Mouse (Mus musculus) intestine, embryonic 16.5 days (tissue): ENCODE measurements around the gene Gnl1. TPM values are rescaled to one million over a fixed set of nuclear protein-coding genes. Genes with fewer than 3 reads are reported as not detected.
"Not testable (repeated sequence)": the region's sequence is repeated elsewhere in the genome, so short reads cannot be mapped to it uniquely, and the experiment has no call there.

ENCODE experiments used
- ATAC-seq: fragments of 200-750 bp; cut with Nextera tagmentation; 2 replicates; pipeline ENCODE4 v1.8.0; 2017; ENCODE audit warnings: moderate TSS enrichment, moderate library complexity
- H3K27ac ChIP-seq: fragments of 300-500 bp; sonication (generic); 2 replicates; pipeline ENCODE4 v1.5.1; 2014; ENCODE audit warnings: mild to moderate bottlenecking, low read length
- H3K27me3 ChIP-seq: fragments of 300-500 bp; sonication (generic); replicated peaks from 2 replicates; pipeline ENCODE4 v1.6.1; 2014; ENCODE audit warnings: low read length, control low read depth, mixed read lengths; ENCODE audit not compliant: control insufficient read depth, insufficient read depth
- H3K36me3 ChIP-seq: fragments of 300-500 bp; sonication (generic); 2 replicates; pipeline ENCODE4 v1.6.1; 2014; ENCODE audit warnings: low read length, control low read depth; ENCODE audit not compliant: control insufficient read depth, insufficient read depth
- H3K4me1 ChIP-seq: fragments of 300-500 bp; sonication (generic); 2 replicates; pipeline ENCODE4 v1.6.1; 2014; ENCODE audit warnings: low read length, control low read depth, mixed read lengths; ENCODE audit not compliant: control insufficient read depth, insufficient read depth
- H3K4me2 ChIP-seq: fragments of 300-500 bp; sonication (generic); 2 replicates; pipeline ENCODE4 v1.6.1; 2014; ENCODE audit warnings: low read depth, low read length, control low read depth
- H3K4me3 ChIP-seq: fragments of 300-500 bp; sonication (generic); 2 replicates; pipeline ENCODE4 v1.5.1; 2014; ENCODE audit warnings: mild to moderate bottlenecking, low read length
- H3K9ac ChIP-seq: fragments of 300-500 bp; sonication (generic); 2 replicates; pipeline ENCODE4 v1.6.1; 2014; ENCODE audit warnings: low read depth, low read length
- H3K9me3 ChIP-seq: fragments of 300-500 bp; sonication (generic); 2 replicates; pipeline ENCODE4 v1.6.1; 2016; ENCODE audit warnings: low read length, control low read depth; ENCODE audit not compliant: control insufficient read depth
- WGBS: fragments of 180-500 bp; shearing (Covaris S2); extraction: QIAGEN DNeasy Blood & Tissue Kit; methylation state at CpG from one replicate; pipeline ENCODE4 v1.1.7; 2014; 5-methylcytosine and 5-hydroxymethylcytosine counted together
- polyA plus RNA-seq: library from polyadenylated mRNA; unstranded; fragments of >200 nt; fragmentation: Nextera tagmentation; extraction: Ambion mirVana; gene quantifications from 2 replicates; pipeline ENCODE4 v1.2.1, GENCODE M21; 2015

Gene Gnl1
- polyA plus RNA-seq, 1 experiment from 2014 or later = 35.8 TPM

GRCm38 (mm10) chr17:36021309-36021708 is 41.7 kb downstream of the Gnl1 start:
- Histone ChIP-seq H3K36me3 (no peaks in the 10 kb centered on the region), H3K27ac (no peak overlapping the region), H3K27me3 (no peaks in the 10 kb centered on the region), H3K9ac (no peak overlapping the region), H3K9me3 (no peaks in the 10 kb centered on the region), H3K4me3 (no peak overlapping the region), H3K4me2 (no peak overlapping the region), H3K4me1 (peaks cover 9% of the 10 kb centered on the region)
- ATAC-seq = no peak
- 90% methylated on average over 1 of the region's 1 CpGs for WGBS

- peaks cover 9% of the 10 kb centered on the region for H3K4me1 ChIP-seq
- H3K36me3 ChIP-seq = no peaks in the 10 kb centered on the region
- H3K27ac ChIP-seq = no peak overlapping the region
- no peak overlapping the region for H3K4me2 ChIP-seq
- H3K9ac ChIP-seq = no peak overlapping the region
- no peak for ATAC-seq
- H3K9me3 ChIP-seq = no peaks in the 10 kb centered on the region
- 93% methylated on average over 9 of the region's 9 CpGs for WGBS
- H3K27me3 ChIP-seq = no peaks in the 10 kb centered on the region
- H3K4me3 ChIP-seq = no peak overlapping the region
These were observed 42.4 kb downstream of the Gnl1 start for GRCm38 (mm10) chr17:36022098-36022497.

GRCm38 (mm10) chr17:36022922-36023321 is 43.3 kb downstream of the Gnl1 start:
- no peak for ATAC-seq
- Histone ChIP-seq H3K9me3 (no peaks in the 10 kb centered on the region), H3K4me2 (no peak overlapping the region), H3K4me3 (no peak overlapping the region), H3K27ac (no peak overlapping the region), H3K27me3 (no peaks in the 10 kb centered on the region), H3K9ac (no peak overlapping the region), H3K4me1 (peaks cover 9% of the 10 kb centered on the region), H3K36me3 (no peaks in the 10 kb centered on the region)
- WGBS = 93% methylated on average over 6 of the region's 6 CpGs

GRCm38 (mm10) chr17:36023710-36024654 is 44.3 kb downstream of the Gnl1 start:
- H3K4me1 ChIP-seq = peaks cover 9% of the 10 kb centered on the region
- 52% methylated on average over 9 of the region's 9 CpGs for WGBS
- H3K36me3 ChIP-seq = no peaks in the 10 kb centered on the region
- peak overlapping the region; percentile 33 for H3K27ac ChIP-seq
- peak; percentile 64; the same call in 1 of the 2 replicates for ATAC-seq
- no peak overlapping the region for H3K4me3 ChIP-seq
- no peak overlapping the region for H3K9ac ChIP-seq
- no peak overlapping the region; the same call in 1 of the 2 replicates for H3K4me2 ChIP-seq
- H3K9me3 ChIP-seq = no peaks in the 10 kb centered on the region
- H3K27me3 ChIP-seq = no peaks in the 10 kb centered on the region

- no peaks in the 10 kb centered on the region for H3K9me3 ChIP-seq
- H3K27me3 ChIP-seq = no peaks in the 10 kb centered on the region
- no peak overlapping the region for H3K27ac ChIP-seq
- WGBS = 75% methylated on average over 5 of the region's 5 CpGs
- no peak overlapping the region for H3K4me3 ChIP-seq
- H3K36me3 ChIP-seq = no peaks in the 10 kb centered on the region
- H3K4me1 ChIP-seq = peaks cover 9% of the 10 kb centered on the region
- H3K4me2 ChIP-seq = no peak overlapping the region
- no peak for ATAC-seq
- no peak overlapping the region for H3K9ac ChIP-seq
These were observed 45.5 kb downstream of the Gnl1 start for GRCm38 (mm10) chr17:36025197-36025596.

- no peak overlapping the region for H3K4me3 ChIP-seq
- no peak overlapping the region for H3K4me2 ChIP-seq
- no peaks in the 10 kb centered on the region for H3K36me3 ChIP-seq
- peaks cover 9% of the 10 kb centered on the region for H3K4me1 ChIP-seq
- WGBS = 59% methylated on average over 4 of the region's 4 CpGs
- no peak for ATAC-seq
- H3K27me3 ChIP-seq = no peaks in the 10 kb centered on the region
- H3K9ac ChIP-seq = no peak overlapping the region
- no peak overlapping the region for H3K27ac ChIP-seq
- H3K9me3 ChIP-seq = no peaks in the 10 kb centered on the region
These were observed 46.2 kb downstream of the Gnl1 start for GRCm38 (mm10) chr17:36025901-36026300.

- no peaks in the 10 kb centered on the region for H3K36me3 ChIP-seq
- no peak for ATAC-seq
- peaks cover 9% of the 10 kb centered on the region for H3K4me1 ChIP-seq
- no peak overlapping the region for H3K4me2 ChIP-seq
- 82% methylated on average over 4 of the region's 4 CpGs for WGBS
- no peaks in the 10 kb centered on the region for H3K9me3 ChIP-seq
- no peak overlapping the region for H3K9ac ChIP-seq
- H3K4me3 ChIP-seq = no peak overlapping the region
- no peak overlapping the region for H3K27ac ChIP-seq
- no peaks in the 10 kb centered on the region for H3K27me3 ChIP-seq
These were observed 48.0 kb downstream of the Gnl1 start for GRCm38 (mm10) chr17:36027663-36028062.

- WGBS = 87% methylated on average over 7 of the region's 7 CpGs
- Histone ChIP-seq H3K4me2 (no peak overlapping the region), H3K9ac (no peak overlapping the region), H3K4me1 (peaks cover 5% of the 10 kb centered on the region; the same call in 1 of the 2 replicates), H3K36me3 (no peaks in the 10 kb centered on the region), H3K9me3 (no peaks in the 10 kb centered on the region), H3K4me3 (no peak overlapping the region), H3K27me3 (no peaks in the 10 kb centered on the region), H3K27ac (no peak overlapping the region)
- no peak for ATAC-seq
These were observed 49.4 kb downstream of the Gnl1 start for GRCm38 (mm10) chr17:36028879-36029619.

GRCm38 (mm10) chr17:36030046-36030702 is 50.5 kb downstream of the Gnl1 start:
- ATAC-seq, H3K4me2 ChIP-seq, H3K4me3 ChIP-seq, H3K36me3 ChIP-seq, H3K9me3 ChIP-seq, H3K27me3 ChIP-seq, H3K27ac ChIP-seq, H3K9ac ChIP-seq, H3K4me1 ChIP-seq: not testable (repeated sequence)
- WGBS = 67% methylated on average over 2 of the region's 4 CpGs
